Mouse (Mus musculus): ENCODE measurements at regions not wholly inside any gene's neighbourhood (a gene's known extent, or its start where the extent isn't known, plus 50 kb on each side); places are given as distances from the start of the nearest gene placed in this dataset.
"Not testable (repeated sequence)": the region's sequence is repeated elsewhere in the genome, so short reads cannot be mapped to it uniquely, and the experiment has no call there.

GRCm38 (mm10) chr16:31570311-31571139 is 92.7 kb upstream of the Dlg1 start:
- DNase-seq (ENCODE audit: low spot score) (peak; percentile 59), ATAC-seq (ENCODE audit: low FRiP score) (no peak)
- Histone ChIP-seq H3K36me3 (ENCODE audit: insufficient read depth, low read length) (no peaks in the 10 kb centered on the region), H3K27me3 (ENCODE audit: insufficient read depth, low read length) (no peaks in the 10 kb centered on the region), H3K4me2 (ENCODE audit: low read depth, low read length, poor library complexity, severe bottlenecking) (no peak overlapping the region), H3K4me3 (ENCODE audit: low read depth, low read length) (no peak overlapping the region), H3K9me3 (ENCODE audit: low read length) (no peaks in the 10 kb centered on the region), H3K27ac (ENCODE audit: low read depth, low read length) (no peak overlapping the region), H3K4me1 (ENCODE audit: insufficient read depth, low read length) (no peaks in the 10 kb centered on the region), H3K9ac (replicated peaks; ENCODE audit: low read length, poor library complexity, severe bottlenecking) (no peak overlapping the region)
- WGBS: 92% methylated on average over 20 of the region's 20 CpGs
- TF ChIP-seq CTCF (IDR thresholded peaks at IDR 0.05): no peak

GRCm38 (mm10) chr16:31573833-31574232 is 89.4 kb upstream of the Dlg1 start:
- WGBS: 72% methylated on average over 9 of the region's 9 CpGs
- not testable (repeated sequence) for H3K4me2 ChIP-seq (ENCODE audit: low read depth, low read length, poor library complexity, severe bottlenecking); H3K4me1 ChIP-seq (ENCODE audit: insufficient read depth, low read length); H3K27me3 ChIP-seq (ENCODE audit: insufficient read depth, low read length); H3K27ac ChIP-seq (ENCODE audit: low read depth, low read length); H3K4me3 ChIP-seq (ENCODE audit: low read depth, low read length); ATAC-seq (ENCODE audit: low FRiP score); H3K36me3 ChIP-seq (ENCODE audit: insufficient read depth, low read length); H3K9me3 ChIP-seq (ENCODE audit: low read length); H3K9ac ChIP-seq (replicated peaks; ENCODE audit: low read length, poor library complexity, severe bottlenecking); DNase-seq (ENCODE audit: low spot score)

GRCm38 (mm10) chr16:31575646-31576045 is 87.6 kb upstream of the Dlg1 start:
- not testable (repeated sequence) for H3K4me2 ChIP-seq (ENCODE audit: low read depth, low read length, poor library complexity, severe bottlenecking); ATAC-seq (ENCODE audit: low FRiP score); H3K4me3 ChIP-seq (ENCODE audit: low read depth, low read length); H3K9ac ChIP-seq (replicated peaks; ENCODE audit: low read length, poor library complexity, severe bottlenecking); DNase-seq (ENCODE audit: low spot score); H3K27ac ChIP-seq (ENCODE audit: low read depth, low read length); H3K27me3 ChIP-seq (ENCODE audit: insufficient read depth, low read length); H3K4me1 ChIP-seq (ENCODE audit: insufficient read depth, low read length); H3K36me3 ChIP-seq (ENCODE audit: insufficient read depth, low read length); H3K9me3 ChIP-seq (ENCODE audit: low read length)
- 63% methylated on average over 11 of the region's 11 CpGs for WGBS

GRCm38 (mm10) chr16:31576422-31576821 is 86.8 kb upstream of the Dlg1 start:
- TF ChIP-seq CTCF (IDR thresholded peaks at IDR 0.05): no peak
- Histone ChIP-seq H3K4me3 (ENCODE audit: low read depth, low read length) (no peak overlapping the region), H3K4me2 (ENCODE audit: low read depth, low read length, poor library complexity, severe bottlenecking) (no peak overlapping the region), H3K9me3 (ENCODE audit: low read length) (no peaks in the 10 kb centered on the region), H3K27ac (ENCODE audit: low read depth, low read length) (no peak overlapping the region), H3K27me3 (ENCODE audit: insufficient read depth, low read length) (no peaks in the 10 kb centered on the region), H3K36me3 (ENCODE audit: insufficient read depth, low read length) (no peaks in the 10 kb centered on the region), H3K4me1 (ENCODE audit: insufficient read depth, low read length) (no peaks in the 10 kb centered on the region), H3K9ac (replicated peaks; ENCODE audit: low read length, poor library complexity, severe bottlenecking) (no peak overlapping the region)
- 48% methylated on average over 8 of the region's 8 CpGs for WGBS
- DNase-seq (ENCODE audit: low spot score): no peak
- no peak for ATAC-seq (ENCODE audit: low FRiP score)

- Histone ChIP-seq H3K36me3 (ENCODE audit: insufficient read depth, low read length) (no peaks in the 10 kb centered on the region), H3K4me3 (ENCODE audit: low read depth, low read length) (no peak overlapping the region), H3K27me3 (ENCODE audit: insufficient read depth, low read length) (no peaks in the 10 kb centered on the region), H3K4me1 (ENCODE audit: insufficient read depth, low read length) (no peaks in the 10 kb centered on the region), H3K4me2 (ENCODE audit: low read depth, low read length, poor library complexity, severe bottlenecking) (no peak overlapping the region), H3K9ac (replicated peaks; ENCODE audit: low read length, poor library complexity, severe bottlenecking) (no peak overlapping the region), H3K27ac (ENCODE audit: low read depth, low read length) (no peak overlapping the region), H3K9me3 (ENCODE audit: low read length) (no peaks in the 10 kb centered on the region)
- DNase-seq (ENCODE audit: low spot score): peak; percentile 34
- ATAC-seq (ENCODE audit: low FRiP score): no peak
- no peak for TF ChIP-seq CTCF (IDR thresholded peaks at IDR 0.05)
- 63% methylated on average over 7 of the region's 7 CpGs for WGBS
Observed at GRCm38 (mm10) chr16:31577347-31577746, 85.9 kb upstream of the Dlg1 start.

GRCm38 (mm10) chr16:31579318-31579717 is 83.9 kb upstream of the Dlg1 start:
- Histone ChIP-seq H3K4me3 (ENCODE audit: low read depth, low read length) (no peak overlapping the region), H3K27ac (ENCODE audit: low read depth, low read length) (no peak overlapping the region), H3K36me3 (ENCODE audit: insufficient read depth, low read length) (no peaks in the 10 kb centered on the region), H3K4me2 (ENCODE audit: low read depth, low read length, poor library complexity, severe bottlenecking) (no peak overlapping the region), H3K9ac (replicated peaks; ENCODE audit: low read length, poor library complexity, severe bottlenecking) (no peak overlapping the region), H3K9me3 (ENCODE audit: low read length) (no peaks in the 10 kb centered on the region), H3K4me1 (ENCODE audit: insufficient read depth, low read length) (no peaks in the 10 kb centered on the region), H3K27me3 (ENCODE audit: insufficient read depth, low read length) (no peaks in the 10 kb centered on the region)
- ATAC-seq (ENCODE audit: low FRiP score) (no peak), DNase-seq (ENCODE audit: low spot score) (no peak)
- WGBS: 87% methylated on average over 3 of the region's 3 CpGs
- no peak for TF ChIP-seq CTCF (IDR thresholded peaks at IDR 0.05)

Data from midbrain, postnatal 0 days (tissue).